7 mouse cellular contexts compared by ENCODE assay signal in genomic region chr12:102439632-102440023, GRCm38 (mm10). TPM values are rescaled to one million over a fixed set of nuclear protein-coding genes. Genes with fewer than 3 reads are reported as not detected.
DNase-seq lines count a peak whose midpoint lies in the region; ATAC-seq lines count a peak whose summit lies in the region.

Gene Lgmn (minus strand): TSS chr12:102439813.

- H3K27me3 ChIP-seq in embryonic facial prominence, embryonic 11.5 days (ENCODE audit: control insufficient read depth, insufficient read depth, low read length) = no peaks in the 10 kb centered on the region
- H3K27me3 ChIP-seq in limb, embryonic 11.5 days (ENCODE audit: control insufficient read depth, insufficient read depth, low read length) = no peaks in the 10 kb centered on the region
- no peaks in the 10 kb centered on the region for H3K27me3 ChIP-seq in midbrain, embryonic 14.5 days (ENCODE audit: control insufficient read depth, insufficient read depth, low read length)

- peak; percentile 99 for DNase-seq in adrenal gland, postnatal 14 days
- peak; percentile 98 for DNase-seq in embryonic facial prominence, embryonic 11.5 days (ENCODE audit: low spot score)
- DNase-seq in heart, adult 11 months = peak; percentile 100
- peak; percentile 99 for DNase-seq in kidney, adult 18-20 months
- peak; percentile 98 for DNase-seq in limb, embryonic 11.5 days (ENCODE audit: low spot score)
- peak; percentile 99 for DNase-seq in midbrain, embryonic 14.5 days
- peak; percentile 97 to 99 for DNase-seq in spleen, adult 18-20 months

- no peak within 1 kb of the TSS for H3K27ac ChIP-seq in embryonic facial prominence, embryonic 11.5 days (replicated peaks; ENCODE audit: low read depth, low read length)
- H3K27ac ChIP-seq in limb, embryonic 11.5 days (replicated peaks; ENCODE audit: low read depth, low read length) = no peak within 1 kb of the TSS
- H3K27ac ChIP-seq in midbrain, embryonic 14.5 days (replicated peaks; ENCODE audit: low read depth, low read length) = peak within 1 kb of the TSS; percentile 46

- peaks cover 3% of the 10 kb centered on the region; the same call in 1 of the 2 replicates for H3K4me1 ChIP-seq in embryonic facial prominence, embryonic 11.5 days (ENCODE audit: control insufficient read depth, insufficient read depth, low read length)
- peaks cover 5% of the 10 kb centered on the region; the same call in 1 of the 2 replicates for H3K4me1 ChIP-seq in limb, embryonic 11.5 days (ENCODE audit: control insufficient read depth, insufficient read depth, low read length)
- peaks cover 15% of the 10 kb centered on the region for H3K4me1 ChIP-seq in midbrain, embryonic 14.5 days (ENCODE audit: control insufficient read depth, insufficient read depth, low read length)

- H3K9me3 ChIP-seq in embryonic facial prominence, embryonic 11.5 days (replicated peaks; ENCODE audit: control insufficient read depth, low read length) = no peaks in the 10 kb centered on the region
- no peaks in the 10 kb centered on the region for H3K9me3 ChIP-seq in limb, embryonic 11.5 days (ENCODE audit: control insufficient read depth, low read length)
- no peaks in the 10 kb centered on the region for H3K9me3 ChIP-seq in midbrain, embryonic 14.5 days (ENCODE audit: control insufficient read depth, low read length)

- ATAC-seq in embryonic facial prominence, embryonic 11.5 days (replicated peaks; ENCODE audit: insufficient number of reproducible peaks, low FRiP score, low TSS enrichment, low read depth) = peak; percentile 100
- peak; percentile 99 for ATAC-seq in limb, embryonic 11.5 days (ENCODE audit: insufficient number of reproducible peaks, low FRiP score, low TSS enrichment, low read depth)
- ATAC-seq in midbrain, embryonic 14.5 days (ENCODE audit: low FRiP score, low TSS enrichment) = peak; percentile 100

- peak within 1 kb of the TSS; percentile 39 for H3K4me3 ChIP-seq in embryonic facial prominence, embryonic 11.5 days (ENCODE audit: low read depth, low read length)
- peak within 1 kb of the TSS; percentile 59 for H3K4me3 ChIP-seq in limb, embryonic 11.5 days (ENCODE audit: low read depth, low read length)
- peak within 1 kb of the TSS; percentile 47 for H3K4me3 ChIP-seq in midbrain, embryonic 14.5 days (replicated peaks; ENCODE audit: low read depth, low read length)

- WGBS in embryonic facial prominence, embryonic 11.5 days = under 1% methylated on average over 28 of the region's 28 CpGs
- WGBS in limb, embryonic 11.5 days = 0% methylated on average over 28 of the region's 28 CpGs
- WGBS in midbrain, embryonic 14.5 days = under 1% methylated on average over 28 of the region's 28 CpGs

- peak within 1 kb of the TSS; percentile 66 for H3K9ac ChIP-seq in embryonic facial prominence, embryonic 11.5 days (replicated peaks; ENCODE audit: low read length)
- H3K9ac ChIP-seq in limb, embryonic 11.5 days (ENCODE audit: low read length) = peak within 1 kb of the TSS; percentile 63
- peak within 1 kb of the TSS; percentile 59 for H3K9ac ChIP-seq in midbrain, embryonic 14.5 days (replicated peaks; ENCODE audit: low read length)

- H3K36me3 ChIP-seq in embryonic facial prominence, embryonic 11.5 days (replicated peaks; ENCODE audit: control insufficient read depth, insufficient read depth, low read depth, low read length) = no peaks in the 10 kb centered on the region
- H3K36me3 ChIP-seq in limb, embryonic 11.5 days (ENCODE audit: control insufficient read depth, insufficient read depth, low read length) = no peaks in the 10 kb centered on the region
- H3K36me3 ChIP-seq in midbrain, embryonic 14.5 days (ENCODE audit: control insufficient read depth, insufficient read depth, low read length) = no peaks in the 10 kb centered on the region

- peak within 1 kb of the TSS; percentile 47 for H3K4me2 ChIP-seq in embryonic facial prominence, embryonic 11.5 days (ENCODE audit: low read depth, low read length)
- H3K4me2 ChIP-seq in limb, embryonic 11.5 days (ENCODE audit: low read depth, severe bottlenecking) = peak within 1 kb of the TSS; percentile 56
- H3K4me2 ChIP-seq in midbrain, embryonic 14.5 days (ENCODE audit: low read length) = peak within 1 kb of the TSS; percentile 72

RNA-seq across cellular contexts. Expression of gene Lgmn, which starts in this region (rescaled TPM):
- 86.7 and 90.6 TPM in 2 replicates for total RNA-seq in adrenal gland, postnatal 14 days (2021)
- 61.5 and 65.5 TPM in 2 replicates for polyA plus RNA-seq in embryonic facial prominence, embryonic 11.5 days (2014; fragmentation: Nextera tagmentation; extraction: Ambion mirVana)
- 48.1 and 50.0 TPM in 2 replicates for polyA plus RNA-seq in limb, embryonic 11.5 days (2014; fragmentation: Nextera tagmentation; extraction: Ambion mirVana)
- polyA plus RNA-seq in midbrain, embryonic 14.5 days (2014; fragmentation: Nextera tagmentation; extraction: Ambion mirVana) = 77.5 and 81.5 TPM in 2 replicates
